Mouse (Mus musculus): Measurements from ENCODE around the gene Mrpl54.

- no peak for TF ChIP-seq EP300 (IDR thresholded peaks at IDR 0.05; ENCODE audit: low read depth in 1 of 2, low read length in 2 of 2)
- TF ChIP-seq CTCF (IDR thresholded peaks at IDR 0.05 in 2 of 3, conservative IDR thresholded peaks at IDR 0.05 in 1 of 3; ENCODE audit: control insufficient read depth in 1 of 3, insufficient read depth in 1 of 3, low read depth in 2 of 3, low read length in 3 of 3, poor library complexity in 1 of 3, severe bottlenecking in 1 of 3) = no peak
Observed at GRCm38 (mm10) chr10:81295185-81295584, 28.5 kb upstream of the Mrpl54 start.

Measured in MEL (cell line).